Mouse (Mus musculus): Measurements from ENCODE around the gene Adarb2. TPM values are rescaled to one million over a fixed set of nuclear protein-coding genes. Genes with fewer than 3 reads are reported as not detected.

The Adarb2 gene
- polyA plus RNA-seq, 1 experiment from 2014 or later, result 26.3 TPM

DNA sequence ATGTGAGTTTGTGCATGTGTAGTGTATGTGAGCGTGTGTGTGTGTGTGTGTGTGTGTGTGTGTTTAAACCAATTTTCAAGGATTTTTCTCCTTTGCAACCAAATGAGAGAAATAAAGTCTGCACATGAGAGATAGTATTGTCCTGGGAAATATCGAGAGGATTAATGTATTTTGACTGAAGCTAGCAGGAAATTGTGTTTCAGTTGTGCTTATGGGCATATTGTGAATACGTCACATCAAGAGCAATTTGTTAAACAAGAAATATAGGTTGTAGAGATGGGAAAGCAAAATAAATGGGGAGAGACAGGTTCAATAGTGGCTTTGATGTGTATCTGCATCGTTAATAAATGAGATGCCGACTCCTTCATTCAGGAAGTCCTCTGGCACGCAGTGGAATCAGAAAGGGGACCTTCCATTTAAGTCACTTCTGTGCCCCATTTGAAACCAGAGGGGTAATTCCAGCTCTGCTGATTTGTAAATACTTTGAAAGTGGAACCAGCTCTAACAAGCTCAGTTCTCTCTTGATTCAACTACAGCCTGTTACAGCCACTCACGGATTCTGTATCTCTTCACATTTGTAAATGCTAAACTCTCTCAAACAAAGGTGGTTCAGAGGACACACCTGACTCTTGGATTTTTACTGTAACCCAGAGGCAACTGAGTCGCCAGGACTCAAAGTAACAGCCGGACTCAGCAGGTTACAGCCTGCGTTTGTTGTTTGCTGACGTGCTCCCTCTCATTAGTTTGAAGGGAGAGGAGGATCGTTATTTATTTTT lies 265.1 kb downstream of the Adarb2 start:
- no peaks in the 10 kb centered on the region for H3K9me3 ChIP-seq (replicated peaks)
- H3K27me3 ChIP-seq, result no peaks in the 10 kb centered on the region
- H3K9ac ChIP-seq, result no peak overlapping the region
- no peak for ATAC-seq (ENCODE audit: low FRiP score)
- no peaks in the 10 kb centered on the region for H3K4me1 ChIP-seq
- H3K36me3 ChIP-seq, result no peaks in the 10 kb centered on the region
- 74% methylated on average over 12 of the region's 12 CpGs for WGBS
- H3K4me3 ChIP-seq, result no peak overlapping the region
- H3K27ac ChIP-seq, result no peak overlapping the region
- no peak overlapping the region for H3K4me2 ChIP-seq (replicated peaks)

DNA sequence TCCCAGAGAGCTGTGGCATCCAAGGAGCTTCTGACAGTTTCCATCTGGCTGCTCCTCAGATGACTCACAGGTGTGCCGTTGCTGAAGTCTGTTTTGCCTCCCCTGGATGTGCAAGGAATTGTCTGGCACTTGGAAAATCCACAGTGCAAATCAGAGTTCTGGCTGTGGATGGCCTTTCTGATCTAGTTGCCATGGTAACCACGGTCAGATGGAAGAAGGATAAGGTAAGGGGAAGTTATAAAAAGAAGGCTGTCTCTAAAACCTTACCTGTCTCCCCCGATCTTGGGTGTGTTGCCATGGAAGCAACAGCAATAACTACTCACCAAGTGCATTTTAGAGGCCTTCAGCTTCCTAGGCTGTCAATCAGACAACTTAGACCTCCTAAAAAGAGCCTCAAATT lies 273.6 kb downstream of the Adarb2 start:
- no peaks in the 10 kb centered on the region for H3K36me3 ChIP-seq
- H3K27ac ChIP-seq, result no peak overlapping the region
- ATAC-seq (ENCODE audit: low FRiP score), result no peak
- WGBS, result 83% methylated on average over 3 of the region's 3 CpGs
- H3K9me3 ChIP-seq (replicated peaks), result no peaks in the 10 kb centered on the region
- no peaks in the 10 kb centered on the region for H3K4me1 ChIP-seq
- no peak overlapping the region for H3K9ac ChIP-seq
- no peaks in the 10 kb centered on the region for H3K27me3 ChIP-seq
- no peak overlapping the region for H3K4me3 ChIP-seq
- no peak overlapping the region for H3K4me2 ChIP-seq (replicated peaks)

DNA sequence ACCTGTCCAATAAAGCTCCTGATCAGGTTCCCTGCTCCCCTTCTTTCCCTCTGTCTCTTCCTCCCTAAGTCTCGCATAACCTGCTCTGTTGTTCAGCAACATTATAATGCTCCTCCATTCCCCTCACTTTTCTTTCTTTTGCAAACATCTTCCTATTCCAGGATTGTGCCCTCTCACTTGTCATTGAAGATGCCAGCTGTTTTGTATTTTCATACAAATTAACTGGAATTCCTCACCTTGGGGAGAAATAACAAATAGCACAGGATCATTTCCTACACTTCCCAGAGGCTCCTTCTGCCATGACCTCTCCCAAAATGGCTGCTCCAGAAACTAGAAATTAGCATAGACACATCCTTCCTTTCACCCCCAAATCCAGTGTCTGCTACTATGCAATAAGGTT lies 276.1 kb downstream of the Adarb2 start:
- H3K27me3 ChIP-seq, result no peaks in the 10 kb centered on the region
- no peaks in the 10 kb centered on the region for H3K9me3 ChIP-seq (replicated peaks)
- WGBS, result 84% methylated on average over 1 of the region's 1 CpGs
- no peak overlapping the region for H3K4me2 ChIP-seq (replicated peaks)
- H3K9ac ChIP-seq, result no peak overlapping the region
- H3K4me1 ChIP-seq, result no peaks in the 10 kb centered on the region
- ATAC-seq (ENCODE audit: low FRiP score), result no peak
- H3K4me3 ChIP-seq, result no peak overlapping the region
- H3K27ac ChIP-seq, result no peak overlapping the region
- no peaks in the 10 kb centered on the region for H3K36me3 ChIP-seq

DNA sequence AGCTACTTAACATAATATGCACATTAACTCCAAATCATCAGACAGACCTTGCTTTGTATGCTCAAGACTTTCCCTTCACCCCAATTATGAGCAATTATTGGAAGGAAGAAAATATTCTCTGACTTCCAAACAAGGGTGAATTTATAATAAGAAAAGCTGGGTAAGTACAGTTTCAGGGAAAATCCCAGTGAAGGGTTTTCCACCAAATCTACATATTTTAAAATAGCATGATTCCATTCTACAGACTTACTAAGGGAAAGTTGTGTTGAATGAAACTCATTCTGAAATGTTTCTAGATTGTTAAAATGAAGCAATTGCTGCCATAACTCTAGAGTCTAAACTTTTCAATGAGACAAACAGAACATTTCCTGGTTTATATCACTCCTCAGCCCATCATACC lies 277.3 kb downstream of the Adarb2 start:
- Histone ChIP-seq H3K9me3 (replicated peaks) (no peaks in the 10 kb centered on the region), H3K4me2 (replicated peaks) (no peak overlapping the region)

DNA sequence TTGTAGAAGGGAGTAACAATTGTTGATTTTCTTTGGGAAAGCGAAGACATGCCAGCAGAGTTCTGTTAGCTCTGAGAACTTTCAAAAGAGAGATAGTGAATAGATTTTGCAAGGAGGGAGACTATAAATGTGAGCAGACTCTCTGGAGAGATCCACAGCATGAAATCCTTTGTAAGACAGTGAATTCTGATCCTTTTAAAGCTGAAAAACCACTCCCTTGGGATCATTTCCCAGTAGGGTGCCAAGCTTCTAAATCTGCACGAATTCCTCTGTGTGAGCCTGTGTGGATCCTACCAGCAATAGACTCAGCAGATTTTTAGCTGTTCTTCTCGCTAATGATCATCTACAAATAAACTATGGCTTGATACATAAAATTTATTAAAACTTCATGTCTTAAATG lies 278.7 kb downstream of the Adarb2 start:
- no peaks in the 10 kb centered on the region for H3K4me1 ChIP-seq
- no peak overlapping the region for H3K4me2 ChIP-seq (replicated peaks)
- no peak overlapping the region for H3K4me3 ChIP-seq
- H3K9ac ChIP-seq, result no peak overlapping the region
- H3K36me3 ChIP-seq, result no peaks in the 10 kb centered on the region
- ATAC-seq (ENCODE audit: low FRiP score), result no peak
- H3K9me3 ChIP-seq (replicated peaks), result no peaks in the 10 kb centered on the region
- no peaks in the 10 kb centered on the region for H3K27me3 ChIP-seq
- H3K27ac ChIP-seq, result no peak overlapping the region
- WGBS, result 50% methylated on average over 3 of the region's 3 CpGs

More for the DNA sequence above, 277.3 kb downstream of the Adarb2 start:
- ATAC-seq (ENCODE audit: low FRiP score), result no peak
- no peaks in the 10 kb centered on the region for H3K4me1 ChIP-seq
- no peaks in the 10 kb centered on the region for H3K36me3 ChIP-seq
- no peak overlapping the region for H3K27ac ChIP-seq
- no peaks in the 10 kb centered on the region for H3K27me3 ChIP-seq
- no peak overlapping the region for H3K4me3 ChIP-seq
- no peak overlapping the region for H3K9ac ChIP-seq

DNA sequence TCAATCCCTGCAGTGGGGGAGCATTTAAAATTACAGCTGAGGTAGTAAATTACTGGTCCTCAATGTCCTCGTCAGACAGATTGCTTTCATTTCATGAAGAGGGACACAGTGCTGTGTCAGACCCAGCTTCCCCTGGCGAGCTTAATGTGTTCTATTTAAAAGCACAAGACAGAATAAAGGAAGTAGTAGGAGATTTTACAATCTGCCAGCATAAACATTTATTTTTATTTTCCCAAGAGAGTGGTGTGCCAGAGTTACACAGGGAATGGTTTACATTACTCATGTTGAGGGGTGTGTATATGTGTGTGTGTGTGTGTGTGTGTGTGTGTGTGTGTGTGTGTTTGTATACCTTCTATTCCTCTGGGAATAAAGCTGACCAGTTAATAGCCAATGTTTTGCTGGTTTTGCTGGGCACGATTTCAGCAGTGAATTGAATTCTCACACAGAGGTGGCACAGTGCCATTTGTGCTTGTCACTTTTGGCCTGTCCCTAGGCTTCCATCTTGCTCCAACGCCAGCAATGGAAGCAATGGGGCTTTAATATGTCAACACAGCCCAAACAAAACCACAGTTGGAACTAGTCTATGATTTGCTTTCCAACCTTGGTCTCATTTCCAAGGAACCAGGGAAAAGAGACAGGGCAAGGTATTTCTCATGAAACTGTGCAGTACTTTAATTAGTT lies 282.1 kb downstream of the Adarb2 start:
- H3K27ac ChIP-seq, result no peak overlapping the region
- no peaks in the 10 kb centered on the region for H3K36me3 ChIP-seq
- H3K4me1 ChIP-seq, result no peaks in the 10 kb centered on the region
- no peak overlapping the region for H3K4me3 ChIP-seq
- ATAC-seq (ENCODE audit: low FRiP score), result no peak
- no peak overlapping the region for H3K4me2 ChIP-seq (replicated peaks)
- no peaks in the 10 kb centered on the region for H3K27me3 ChIP-seq
- H3K9ac ChIP-seq, result no peak overlapping the region
- no peaks in the 10 kb centered on the region for H3K9me3 ChIP-seq (replicated peaks)
- 58% methylated on average over 4 of the region's 4 CpGs for WGBS

DNA sequence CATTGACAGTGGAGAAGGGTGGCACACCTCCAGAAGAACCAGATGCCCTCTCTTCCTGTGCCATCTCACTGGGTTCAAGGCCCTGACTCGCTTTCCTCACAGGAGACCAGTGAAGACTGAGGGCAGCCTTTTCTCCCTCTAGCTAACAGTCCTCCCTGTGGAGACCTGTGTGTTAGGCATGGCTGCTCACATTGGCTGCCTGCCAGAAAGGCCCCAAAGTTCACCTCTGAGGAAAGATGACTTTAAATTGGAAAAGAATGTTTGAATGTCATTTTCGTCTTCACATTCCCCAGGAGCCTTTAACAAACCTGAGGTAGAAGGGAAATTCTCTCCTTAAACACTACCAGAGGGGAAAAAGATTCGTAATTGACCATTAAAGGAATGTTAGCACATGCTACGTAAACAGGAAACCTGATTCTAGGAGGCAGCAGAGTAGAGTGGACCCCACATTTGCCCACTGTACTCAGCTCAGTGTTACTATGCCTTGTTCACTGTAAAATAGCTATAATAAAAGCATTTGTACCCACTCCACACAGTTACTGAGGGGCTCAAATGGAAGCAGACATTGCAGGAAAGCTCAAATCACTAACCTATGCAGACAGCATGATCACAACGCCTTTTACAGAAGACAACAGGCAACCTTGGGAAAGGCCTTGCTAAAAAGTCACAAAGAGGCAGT lies 285.2 kb downstream of the Adarb2 start:
- H3K4me1 ChIP-seq, result no peaks in the 10 kb centered on the region
- ATAC-seq (ENCODE audit: low FRiP score), result 0 out of 2 replicates have a peak, but pooled peaks have one; percentile 29
- H3K9me3 ChIP-seq (replicated peaks), result no peaks in the 10 kb centered on the region
- WGBS, result 60% methylated on average over 5 of the region's 5 CpGs
- H3K4me2 ChIP-seq (replicated peaks), result no peak overlapping the region
- H3K4me3 ChIP-seq, result no peak overlapping the region
- no peak overlapping the region for H3K9ac ChIP-seq
- H3K36me3 ChIP-seq, result no peaks in the 10 kb centered on the region
- H3K27ac ChIP-seq, result no peak overlapping the region
- no peaks in the 10 kb centered on the region for H3K27me3 ChIP-seq

DNA sequence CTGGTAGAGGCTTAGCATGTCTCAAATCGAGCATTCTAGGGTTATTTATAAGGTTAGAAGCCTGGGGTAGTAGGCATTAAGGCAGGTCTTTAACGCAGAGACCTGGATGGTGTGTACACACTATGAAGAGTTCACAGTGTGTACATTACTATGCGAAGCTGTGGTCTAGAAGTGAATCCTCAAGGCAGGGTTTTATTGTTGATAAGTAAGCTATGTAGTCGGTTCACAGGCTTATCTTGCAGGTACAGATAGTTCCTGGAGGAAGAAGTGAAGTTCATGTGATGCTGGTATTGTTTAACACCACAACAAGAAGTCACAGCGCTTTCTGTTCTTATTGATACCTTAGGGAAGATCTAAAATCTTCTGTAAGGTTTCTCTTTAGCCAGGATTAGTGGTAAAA lies 290.7 kb downstream of the Adarb2 start:
- Histone ChIP-seq H3K4me3 (no peak overlapping the region), H3K9ac (no peak overlapping the region)
- no peak for ATAC-seq (ENCODE audit: low FRiP score)

DNA sequence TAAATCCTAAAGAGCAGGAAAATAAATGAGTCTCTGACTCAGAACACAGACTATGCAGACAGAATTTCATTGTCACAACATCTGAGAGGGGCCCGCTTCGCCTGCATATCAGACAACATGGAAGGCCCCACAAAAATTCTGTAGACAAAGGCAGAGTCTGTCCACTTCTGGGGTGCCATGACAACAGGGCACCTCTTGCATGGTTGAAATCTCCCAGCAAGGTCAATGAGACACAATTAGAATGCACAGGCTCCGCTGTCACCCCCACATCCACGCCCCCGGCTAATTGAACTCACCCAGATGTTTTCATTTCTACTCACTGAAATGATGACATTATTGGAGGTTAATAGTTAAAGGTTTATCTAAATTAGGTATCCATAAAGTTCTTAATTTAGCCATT lies 296.9 kb downstream of the Adarb2 start:
- no peak overlapping the region for H3K27ac ChIP-seq
- H3K9me3 ChIP-seq (replicated peaks), result no peaks in the 10 kb centered on the region
- ATAC-seq (ENCODE audit: low FRiP score), result peak; percentile 50; the same call in 1 of the 2 replicates
- peaks cover 3% of the 10 kb centered on the region; the same call in 1 of the 2 replicates for H3K4me1 ChIP-seq
- no peak overlapping the region for H3K9ac ChIP-seq
- no peak overlapping the region for H3K4me3 ChIP-seq
- no peaks in the 10 kb centered on the region for H3K27me3 ChIP-seq
- no peaks in the 10 kb centered on the region for H3K36me3 ChIP-seq
- 51% methylated on average over 5 of the region's 5 CpGs for WGBS
- no peak overlapping the region for H3K4me2 ChIP-seq (replicated peaks)

More for the DNA sequence above, 290.7 kb downstream of the Adarb2 start:
- Histone ChIP-seq H3K27me3 (no peaks in the 10 kb centered on the region), H3K9me3 (replicated peaks) (no peaks in the 10 kb centered on the region), H3K4me2 (replicated peaks) (no peak overlapping the region), H3K36me3 (no peaks in the 10 kb centered on the region), H3K4me1 (no peaks in the 10 kb centered on the region), H3K27ac (no peak overlapping the region)
- 84% methylated on average over 5 of the region's 5 CpGs for WGBS

DNA sequence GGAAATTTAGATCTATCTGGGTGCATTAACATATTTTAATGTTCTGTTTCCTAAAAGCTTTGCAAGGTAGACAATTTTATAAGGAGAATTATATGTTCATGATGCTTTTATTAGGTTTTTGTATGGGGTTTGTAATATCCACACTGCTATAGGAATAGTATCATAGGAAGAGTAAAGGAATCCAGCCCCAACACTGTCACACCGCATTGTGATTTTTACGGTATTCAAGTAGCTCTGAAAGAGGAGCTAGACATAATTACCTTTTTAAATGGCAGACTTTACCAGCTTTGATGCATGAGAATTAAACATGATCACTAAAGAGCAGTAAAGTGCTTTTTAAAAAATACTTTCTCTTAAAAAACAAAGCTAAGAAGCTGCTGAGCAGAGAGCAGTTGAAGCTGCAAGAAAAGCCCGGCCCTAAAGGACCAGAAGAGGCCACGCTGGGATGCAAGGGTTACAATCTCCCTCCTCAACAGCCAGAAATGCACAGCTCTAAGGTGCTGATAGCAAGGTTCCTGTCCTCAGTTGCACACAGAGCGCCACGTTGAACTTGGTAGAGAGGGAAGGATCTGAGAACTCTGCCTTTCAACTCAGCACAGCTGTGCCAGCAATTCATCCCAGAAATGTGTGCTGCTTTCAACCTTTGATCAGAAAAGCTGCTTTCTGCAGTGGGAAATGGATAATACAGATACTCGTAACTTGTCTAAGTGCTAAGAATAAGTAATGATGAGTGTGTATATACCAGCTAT lies 308.6 kb downstream of the Adarb2 start:
- Histone ChIP-seq H3K4me1 (no peaks in the 10 kb centered on the region), H3K27ac (0 out of 2 replicates have a peak overlapping the region, but pooled peaks have one; percentile 4), H3K36me3 (no peaks in the 10 kb centered on the region), H3K27me3 (no peaks in the 10 kb centered on the region), H3K4me2 (replicated peaks) (no peak overlapping the region), H3K9me3 (replicated peaks) (no peaks in the 10 kb centered on the region), H3K4me3 (no peak overlapping the region), H3K9ac (no peak overlapping the region)
- no peak for ATAC-seq (ENCODE audit: low FRiP score)
- 79% methylated on average over 7 of the region's 7 CpGs for WGBS

DNA sequence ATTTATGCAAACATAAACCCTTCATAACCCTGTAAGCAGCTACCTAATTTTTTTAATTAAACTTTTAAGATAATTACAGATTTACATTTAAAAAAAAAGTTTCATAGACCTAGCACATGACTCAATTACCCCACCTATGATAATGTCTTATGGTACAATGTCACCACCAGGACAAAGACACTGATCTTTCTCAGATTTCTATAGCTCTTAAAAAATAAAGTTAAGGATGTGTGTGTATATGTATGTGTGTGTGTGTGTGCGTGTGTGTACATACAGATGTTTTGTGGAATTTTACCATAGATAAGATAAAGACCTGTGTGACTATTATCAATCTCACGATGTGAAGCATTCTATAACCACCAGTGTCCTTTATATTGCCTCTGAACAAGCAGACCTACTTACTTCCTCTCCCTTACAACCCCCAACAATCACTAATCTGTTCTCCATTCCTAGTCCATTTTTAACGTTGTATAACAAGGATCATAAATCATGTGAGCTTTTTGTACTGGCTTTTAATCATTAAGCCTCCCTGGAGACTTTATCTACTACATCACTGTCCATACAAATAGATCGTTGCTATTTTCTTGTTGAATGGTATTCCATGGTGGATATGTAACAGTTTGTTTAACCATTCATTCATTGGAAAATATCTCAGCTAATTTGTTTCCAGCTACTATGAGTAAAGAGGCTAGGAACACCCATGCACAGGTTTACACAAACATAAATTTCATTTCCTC lies 313.5 kb downstream of the Adarb2 start:
- no peak overlapping the region for H3K9ac ChIP-seq
- peak; percentile 56; the same call in 1 of the 2 replicates for ATAC-seq (ENCODE audit: low FRiP score)
- no peaks in the 10 kb centered on the region for H3K4me1 ChIP-seq
- 61% methylated on average over 4 of the region's 4 CpGs for whole genome bisulfite sequencing
- H3K4me3 ChIP-seq, result no peak overlapping the region
- no peak overlapping the region for H3K4me2 ChIP-seq (replicated peaks)
- H3K36me3 ChIP-seq, result no peaks in the 10 kb centered on the region
- H3K9me3 ChIP-seq (replicated peaks), result no peaks in the 10 kb centered on the region
- no peak overlapping the region for H3K27ac ChIP-seq
- no peaks in the 10 kb centered on the region for H3K27me3 ChIP-seq

All from hindbrain, embryonic 12.5 days (tissue).